Comparison of ENCODE assay signal across 13 mouse cellular contexts in genomic region chr9:50496151-50496505, GRCm38 (mm10). TPM values are rescaled to one million over a fixed set of nuclear protein-coding genes. Genes with fewer than 3 reads are reported as not detected.
DNase-seq lines count a peak whose midpoint lies in the region; ATAC-seq lines count a peak whose summit lies in the region.
"Had no signal": no experiment of that assay in that cellular context is flagged by ENCODE, and none has a peak within 500 bp of the region (broad histone marks: within the 10 kb centered on the region; RNA-seq: fewer than 3 reads in every experiment).

No protein-coding gene starts in this region.

- ATAC-seq in hindbrain, embryonic 16.5 days = no peak
- ATAC-seq in embryonic facial prominence, embryonic 12.5 days (ENCODE audit: insufficient number of reproducible peaks, insufficient read depth, low FRiP score, low TSS enrichment) = no peak
- ATAC-seq in midbrain, embryonic 14.5 days (ENCODE audit: low FRiP score, low TSS enrichment) = no peak

- H3K27ac ChIP-seq in hindbrain, embryonic 10.5 days = peak overlapping the region; percentile 70
- no peak overlapping the region for H3K27ac ChIP-seq in hindbrain, embryonic 16.5 days (ENCODE audit: low read depth, low read length)
- no peak overlapping the region for H3K27ac ChIP-seq in embryonic facial prominence, embryonic 12.5 days
- H3K27ac ChIP-seq in midbrain, embryonic 14.5 days (replicated peaks; ENCODE audit: low read depth, low read length) = peak overlapping the region; percentile 1; the same call in 1 of the 2 replicates
- H3K27ac ChIP-seq: limb, embryonic 10.5 days had no signal

- no peak for DNase-seq in hindbrain, embryonic 10.5 days (ENCODE audit: low spot score)
- peak; percentile 31 for DNase-seq in retina, embryonic 14.5 days (ENCODE audit: low spot score)
- no peak for DNase-seq in retina, postnatal 1 day
- peak; percentile 41 for DNase-seq in midbrain, embryonic 14.5 days
- no peak for DNase-seq in layer of hippocampus, adult 9-10 months (ENCODE audit: low spot score)
- no peak for DNase-seq in layer of hippocampus, postnatal 14 days (ENCODE audit: low spot score in 2 of 2)
- DNase-seq: cerebellum, adult 11-12 months; heart, adult 18-20 months; kidney, postnatal 4 days; right cerebral cortex, postnatal 14 days had no signal

- no peaks in the 10 kb centered on the region for H3K27me3 ChIP-seq in hindbrain, embryonic 10.5 days (ENCODE audit: insufficient read depth, poor library complexity, severe bottlenecking)
- H3K27me3 ChIP-seq in hindbrain, embryonic 16.5 days (replicated peaks; ENCODE audit: control insufficient read depth, insufficient read depth, low read length) = no peaks in the 10 kb centered on the region; the same call in 1 of the 2 replicates
- H3K27me3 ChIP-seq in embryonic facial prominence, embryonic 12.5 days = no peaks in the 10 kb centered on the region
- no peaks in the 10 kb centered on the region for H3K27me3 ChIP-seq in midbrain, embryonic 14.5 days (ENCODE audit: control insufficient read depth, insufficient read depth, low read length)

- H3K9me3 ChIP-seq in hindbrain, embryonic 10.5 days = no peaks in the 10 kb centered on the region
- H3K9me3 ChIP-seq in hindbrain, embryonic 16.5 days (ENCODE audit: control insufficient read depth, low read length) = no peaks in the 10 kb centered on the region
- H3K9me3 ChIP-seq in embryonic facial prominence, embryonic 12.5 days = no peaks in the 10 kb centered on the region
- H3K9me3 ChIP-seq in midbrain, embryonic 14.5 days (ENCODE audit: control insufficient read depth, low read length) = no peaks in the 10 kb centered on the region
- H3K9me3 ChIP-seq: limb, embryonic 10.5 days had no signal

- no peak overlapping the region for H3K4me2 ChIP-seq in hindbrain, embryonic 16.5 days (ENCODE audit: low read length)
- 0 out of 2 replicates have a peak overlapping the region, but pooled peaks have one; percentile 2 for H3K4me2 ChIP-seq in embryonic facial prominence, embryonic 12.5 days (replicated peaks)
- H3K4me2 ChIP-seq in midbrain, embryonic 14.5 days (ENCODE audit: low read length) = no peak overlapping the region

- 0 out of 2 replicates have a peak overlapping the region, but pooled peaks have one; percentile 16 for H3K4me3 ChIP-seq in hindbrain, embryonic 10.5 days
- no peak overlapping the region for H3K4me3 ChIP-seq in hindbrain, embryonic 16.5 days (ENCODE audit: low read length)
- H3K4me3 ChIP-seq in embryonic facial prominence, embryonic 12.5 days = no peak overlapping the region
- no peak overlapping the region for H3K4me3 ChIP-seq in midbrain, embryonic 14.5 days (replicated peaks; ENCODE audit: low read depth, low read length)
- H3K4me3 ChIP-seq: limb, embryonic 10.5 days had no signal

- WGBS in hindbrain, embryonic 10.5 days = 23% methylated on average over 6 of the region's 6 CpGs
- WGBS in hindbrain, embryonic 16.5 days = 24% methylated on average over 6 of the region's 6 CpGs
- 23% methylated on average over 6 of the region's 6 CpGs for WGBS in embryonic facial prominence, embryonic 12.5 days
- 9% methylated on average over 6 of the region's 6 CpGs for WGBS in midbrain, embryonic 14.5 days

- H3K36me3 ChIP-seq in hindbrain, embryonic 10.5 days = no peaks in the 10 kb centered on the region
- H3K36me3 ChIP-seq in hindbrain, embryonic 16.5 days (ENCODE audit: control insufficient read depth, insufficient read depth, low read length) = no peaks in the 10 kb centered on the region
- no peaks in the 10 kb centered on the region for H3K36me3 ChIP-seq in embryonic facial prominence, embryonic 12.5 days
- H3K36me3 ChIP-seq in midbrain, embryonic 14.5 days (ENCODE audit: control insufficient read depth, insufficient read depth, low read length) = no peaks in the 10 kb centered on the region
- H3K36me3 ChIP-seq: limb, embryonic 10.5 days had no signal

- H3K9ac ChIP-seq in hindbrain, embryonic 16.5 days (ENCODE audit: low read depth, low read length) = no peak overlapping the region
- no peak overlapping the region for H3K9ac ChIP-seq in embryonic facial prominence, embryonic 12.5 days
- H3K9ac ChIP-seq in midbrain, embryonic 14.5 days (replicated peaks; ENCODE audit: low read length) = no peak overlapping the region

- peaks cover 26% of the 10 kb centered on the region for H3K4me1 ChIP-seq in hindbrain, embryonic 10.5 days (replicated peaks)
- H3K4me1 ChIP-seq in hindbrain, embryonic 16.5 days (ENCODE audit: control insufficient read depth, insufficient read depth, low read depth, low read length) = peaks cover 3% of the 10 kb centered on the region
- H3K4me1 ChIP-seq in embryonic facial prominence, embryonic 12.5 days = peaks cover 10% of the 10 kb centered on the region; the same call in 1 of the 2 replicates
- peaks cover 20% of the 10 kb centered on the region for H3K4me1 ChIP-seq in midbrain, embryonic 14.5 days (ENCODE audit: control insufficient read depth, insufficient read depth, low read length)

RNA-seq across cellular contexts. Expression of gene Plet1, which starts 1.8 kb away (rescaled TPM):
- 1.0 and 1.2 TPM in 2 replicates for polyA plus RNA-seq in hindbrain, embryonic 10.5 days (2016; fragmentation: Nextera tagmentation; extraction: Ambion mirVana)
- 0.90 and 1.1 TPM in 2 replicates for polyA plus RNA-seq in hindbrain, embryonic 16.5 days (2015; fragmentation: Nextera tagmentation; extraction: Ambion mirVana)
- 1.2 TPM in 2 replicates for polyA plus RNA-seq in embryonic facial prominence, embryonic 12.5 days (2016; fragmentation: Nextera tagmentation; extraction: Ambion mirVana)
- 0.39 and 0.50 TPM in 2 replicates for polyA plus RNA-seq in midbrain, embryonic 14.5 days (2014; fragmentation: Nextera tagmentation; extraction: Ambion mirVana)
- total RNA-seq in layer of hippocampus, postnatal 14 days (2021) = under 1 TPM in 1 of 2 experiments, not detected in 1; 0.38 TPM
- polyA plus RNA-seq: limb, embryonic 10.5 days had no signal

RNA-seq across cellular contexts. Expression of gene Pts, which starts 32.4 kb away (rescaled TPM):
- polyA plus RNA-seq in hindbrain, embryonic 10.5 days (2016; fragmentation: Nextera tagmentation; extraction: Ambion mirVana) = 82.4 and 93.7 TPM in 2 replicates
- 95.6 and 113 TPM in 2 replicates for polyA plus RNA-seq in hindbrain, embryonic 16.5 days (2015; fragmentation: Nextera tagmentation; extraction: Ambion mirVana)
- polyA plus RNA-seq in embryonic facial prominence, embryonic 12.5 days (2016; fragmentation: Nextera tagmentation; extraction: Ambion mirVana) = 71.9 and 73.6 TPM in 2 replicates
- polyA plus RNA-seq in midbrain, embryonic 14.5 days (2014; fragmentation: Nextera tagmentation; extraction: Ambion mirVana) = 118 and 122 TPM in 2 replicates
- 10 to 100 TPM; 35.5 to 46.5 TPM for total RNA-seq in layer of hippocampus, postnatal 14 days (2021)

RNA-seq across cellular contexts. Expression of gene Il18, which starts 58.5 kb away (rescaled TPM):
- 2.8 and 5.9 TPM in 2 replicates for polyA plus RNA-seq in hindbrain, embryonic 10.5 days (2016; fragmentation: Nextera tagmentation; extraction: Ambion mirVana)
- 19.3 and 21.9 TPM in 2 replicates for polyA plus RNA-seq in hindbrain, embryonic 16.5 days (2015; fragmentation: Nextera tagmentation; extraction: Ambion mirVana)
- 3.3 and 5.1 TPM in 2 replicates for polyA plus RNA-seq in embryonic facial prominence, embryonic 12.5 days (2016; fragmentation: Nextera tagmentation; extraction: Ambion mirVana)
- 21.7 and 23.1 TPM in 2 replicates for polyA plus RNA-seq in midbrain, embryonic 14.5 days (2014; fragmentation: Nextera tagmentation; extraction: Ambion mirVana)
- total RNA-seq in layer of hippocampus, postnatal 14 days (2021) = 10 to 100 TPM; 27.8 to 32.9 TPM

RNA-seq across cellular contexts. Expression of gene Bco2, which starts 58.9 kb away (rescaled TPM):
- polyA plus RNA-seq in hindbrain, embryonic 10.5 days (2016; fragmentation: Nextera tagmentation; extraction: Ambion mirVana) = 0.10 and 0.18 TPM in 2 replicates
- 0.59 and 0.64 TPM in 2 replicates for polyA plus RNA-seq in hindbrain, embryonic 16.5 days (2015; fragmentation: Nextera tagmentation; extraction: Ambion mirVana)
- 0.12 TPM in 1 of 2 replicates, not detected in the other for polyA plus RNA-seq in embryonic facial prominence, embryonic 12.5 days (2016; fragmentation: Nextera tagmentation; extraction: Ambion mirVana)
- polyA plus RNA-seq in midbrain, embryonic 14.5 days (2014; fragmentation: Nextera tagmentation; extraction: Ambion mirVana) = 0.20 and 0.23 TPM in 2 replicates
- total RNA-seq in layer of hippocampus, postnatal 14 days (2021) = 1 to 10 TPM; 3.2 to 3.3 TPM

Comparison
In these comparisons a context has a peak if more than half of its experiments do, and no peak if none do; other contexts are left out.
1. DNase-seq: peak in retina, embryonic 14.5 days (single experiment) and midbrain, embryonic 14.5 days (single experiment); none in hindbrain, embryonic 10.5 days (single experiment), retina, postnatal 1 day (single experiment), layer of hippocampus, adult 9-10 months (single experiment) and layer of hippocampus, postnatal 14 days (0 of 2).
2. H3K27ac ChIP-seq: peak in hindbrain, embryonic 10.5 days (single experiment) and midbrain, embryonic 14.5 days (single experiment); none in hindbrain, embryonic 16.5 days (single experiment) and embryonic facial prominence, embryonic 12.5 days (single experiment).